Mouse (Mus musculus): ENCODE measurements around the gene Olfr1257. TPM values are rescaled to one million over a fixed set of nuclear protein-coding genes. Genes with fewer than 3 reads are reported as not detected.
"Not testable (repeated sequence)": the region's sequence is repeated elsewhere in the genome, so short reads cannot be mapped to it uniquely, and the experiment has no call there.

Gene Olfr1257
- total RNA-seq (2021) = not detected
- long read RNA-seq, experiment 1 = 0 reads
- long read RNA-seq, experiment 2 = 0 reads

GRCm38 (mm10) chr2:89878137-89878536 is at the start of gene Olfr1257:
Olfr1257 (plus strand) TSS chr2:89878437.
- DNase-seq = no peak
- intact Hi-C loops (cut with DNase I; ENCODE audit: low total_unique reads) = no loop called here

GRCm38 (mm10) chr2:89841455-89841854 is 36.8 kb upstream of the Olfr1257 start, which contains the start of gene Olfr1256:
Olfr1256 (minus strand) TSS chr2:89841555.
- intact Hi-C loops (cut with DNase I; ENCODE audit: low total_unique reads) = no loop called here
- no peak for DNase-seq

GRCm38 (mm10) chr2:89848105-89848504 is 30.1 kb upstream of the Olfr1257 start, which contains the start of gene Olfr48:
Olfr48 (minus strand) TSS chr2:89848205.
- DNase-seq = no peak
- intact Hi-C loops (cut with DNase I; ENCODE audit: low total_unique reads) = no loop called here

- no peak for DNase-seq
- intact Hi-C loops (cut with DNase I; ENCODE audit: low total_unique reads) = no loop called here
These were observed 29.0 kb upstream of the Olfr1257 start for GRCm38 (mm10) chr2:89849230-89849629.

- DNase-seq; intact Hi-C loops (cut with DNase I; ENCODE audit: low total_unique reads): not testable (repeated sequence)
These were observed 34.4 kb downstream of the Olfr1257 start for GRCm38 (mm10) chr2:89912616-89913015.

GRCm38 (mm10) chr2:89927009-89927408 is 48.8 kb downstream of the Olfr1257 start, which contains the start of gene Olfr1258:
Olfr1258 (plus strand) TSS chr2:89927309.
- no peak for DNase-seq
- intact Hi-C loops (cut with DNase I; ENCODE audit: low total_unique reads) = no loop called here

Other genes with a start within 250 kb of the Olfr1257 start
- gene Olfr1249, start 243.5 kb upstream of the Olfr1257 start, total RNA-seq (2021) = not detected
- gene Olfr1250, start 217.0 kb upstream of the Olfr1257 start, total RNA-seq (2021) = not detected
- not detected for gene Olfr1251, start 206.5 kb upstream of the Olfr1257 start, total RNA-seq (2021)
- not detected for gene Olfr1252, start 153.4 kb upstream of the Olfr1257 start, total RNA-seq (2021)
- not detected for gene Olfr1253, start 121.3 kb upstream of the Olfr1257 start, total RNA-seq (2021)
- gene Olfr1254, start 84.8 kb upstream of the Olfr1257 start, total RNA-seq (2021) = not detected
- not detected for gene Olfr1255, start 66.4 kb upstream of the Olfr1257 start, total RNA-seq (2021)
- not detected for gene Olfr1256, start 36.9 kb upstream of the Olfr1257 start, total RNA-seq (2021)
- gene Olfr48, start 30.2 kb upstream of the Olfr1257 start, total RNA-seq (2021) = not detected
- not detected for gene Olfr1258, start 48.9 kb downstream of the Olfr1257 start, total RNA-seq (2021)
- gene Olfr1259, start 70.2 kb downstream of the Olfr1257 start, total RNA-seq (2021) = not detected
- gene Olfr1260, start 95.9 kb downstream of the Olfr1257 start, total RNA-seq (2021) = not detected
- gene Olfr1261, start 112.8 kb downstream of the Olfr1257 start, total RNA-seq (2021) = not detected
- gene Olfr1262, start 121.7 kb downstream of the Olfr1257 start, total RNA-seq (2021) = not detected
- gene Olfr1263, start 133.7 kb downstream of the Olfr1257 start, total RNA-seq (2021) = not detected
- not detected for gene Olfr1264, start 147.1 kb downstream of the Olfr1257 start, total RNA-seq (2021)
- not detected for gene Olfr1265, start 156.9 kb downstream of the Olfr1257 start, total RNA-seq (2021)
- not detected for gene Olfr140, start 185.2 kb downstream of the Olfr1257 start, total RNA-seq (2021)
- gene Olfr1269, start 243.0 kb downstream of the Olfr1257 start, total RNA-seq (2021) = not detected

Measured in gastrocnemius, postnatal 14 days (tissue).